Mouse (Mus musculus): ENCODE measurements at regions not wholly inside any gene's neighbourhood (a gene's known extent, or its start where the extent isn't known, plus 50 kb on each side); places are given as distances from the start of the nearest gene placed in this dataset.
A peak's percentile ranks its signal among the peaks of the same experiment; 100 is the strongest.

- Histone ChIP-seq H3K4me2 (ENCODE audit: low read depth, low read length) (no peak overlapping the region), H3K9me3 (ENCODE audit: control insufficient read depth, low read length) (no peaks in the 10 kb centered on the region), H3K4me3 (ENCODE audit: low read length) (no peak overlapping the region), H3K9ac (ENCODE audit: low read length) (no peak overlapping the region), H3K4me1 (replicated peaks; ENCODE audit: control insufficient read depth, insufficient read depth, low read length) (peaks cover 5% of the 10 kb centered on the region; the same call in 1 of the 2 replicates), H3K27ac (ENCODE audit: low read length) (peak overlapping the region; percentile 13; the same call in 1 of the 2 replicates), H3K36me3 (ENCODE audit: control insufficient read depth, insufficient read depth, low read length) (no peaks in the 10 kb centered on the region), H3K27me3 (ENCODE audit: control insufficient read depth, insufficient read depth, low read depth, low read length) (no peaks in the 10 kb centered on the region)
- ATAC-seq (ENCODE audit: low read depth) = peak; percentile 84
- 25% methylated on average over 6 of the region's 6 CpGs for WGBS
Observed at GRCm38 (mm10) chr16:31533196-31533777, 111.2 kb downstream of the Bdh1 start.

- Histone ChIP-seq H3K27me3 (ENCODE audit: control insufficient read depth, insufficient read depth, low read depth, low read length) (no peaks in the 10 kb centered on the region), H3K27ac (ENCODE audit: low read length) (no peak overlapping the region), H3K9me3 (ENCODE audit: control insufficient read depth, low read length) (no peaks in the 10 kb centered on the region), H3K9ac (ENCODE audit: low read length) (no peak overlapping the region), H3K4me3 (ENCODE audit: low read length) (no peak overlapping the region), H3K4me2 (ENCODE audit: low read depth, low read length) (no peak overlapping the region), H3K36me3 (ENCODE audit: control insufficient read depth, insufficient read depth, low read length) (no peaks in the 10 kb centered on the region), H3K4me1 (replicated peaks; ENCODE audit: control insufficient read depth, insufficient read depth, low read length) (peaks cover 5% of the 10 kb centered on the region; the same call in 1 of the 2 replicates)
- WGBS = 29% methylated on average over 4 of the region's 4 CpGs
- no peak for ATAC-seq (ENCODE audit: low read depth)
Observed at GRCm38 (mm10) chr16:31534923-31535523, 112.9 kb downstream of the Bdh1 start.

DNA sequence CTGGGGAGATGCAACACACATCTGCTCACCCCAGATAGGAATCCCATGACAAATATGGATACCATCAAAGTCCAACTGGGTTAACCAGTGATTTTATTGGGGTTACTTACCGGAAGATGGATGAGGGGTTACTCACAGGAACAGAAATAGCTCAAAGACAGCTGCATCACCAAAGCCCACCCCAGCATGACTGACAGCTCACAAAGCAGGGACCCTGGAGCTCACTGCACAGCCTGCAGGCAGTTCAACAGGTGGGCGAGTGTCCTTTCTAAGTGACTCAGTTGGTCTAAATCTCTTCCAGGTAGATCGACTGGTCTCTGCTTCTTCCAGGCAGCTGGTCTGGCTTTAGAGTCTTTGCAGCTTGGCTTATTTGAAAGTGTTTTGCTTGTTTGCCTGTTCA, 114.2 kb downstream of the Bdh1 start:
- Histone ChIP-seq H3K27ac (ENCODE audit: low read length) (no peak overlapping the region), H3K9ac (ENCODE audit: low read length) (no peak overlapping the region), H3K4me2 (ENCODE audit: low read depth, low read length) (no peak overlapping the region), H3K4me1 (replicated peaks; ENCODE audit: control insufficient read depth, insufficient read depth, low read length) (peaks cover 5% of the 10 kb centered on the region; the same call in 1 of the 2 replicates), H3K9me3 (ENCODE audit: control insufficient read depth, low read length) (no peaks in the 10 kb centered on the region), H3K36me3 (ENCODE audit: control insufficient read depth, insufficient read depth, low read length) (no peaks in the 10 kb centered on the region), H3K4me3 (ENCODE audit: low read length) (no peak overlapping the region), H3K27me3 (ENCODE audit: control insufficient read depth, insufficient read depth, low read depth, low read length) (no peaks in the 10 kb centered on the region)
- 84% methylated on average over 3 of the region's 3 CpGs for WGBS
- no peak for ATAC-seq (ENCODE audit: low read depth)

DNA sequence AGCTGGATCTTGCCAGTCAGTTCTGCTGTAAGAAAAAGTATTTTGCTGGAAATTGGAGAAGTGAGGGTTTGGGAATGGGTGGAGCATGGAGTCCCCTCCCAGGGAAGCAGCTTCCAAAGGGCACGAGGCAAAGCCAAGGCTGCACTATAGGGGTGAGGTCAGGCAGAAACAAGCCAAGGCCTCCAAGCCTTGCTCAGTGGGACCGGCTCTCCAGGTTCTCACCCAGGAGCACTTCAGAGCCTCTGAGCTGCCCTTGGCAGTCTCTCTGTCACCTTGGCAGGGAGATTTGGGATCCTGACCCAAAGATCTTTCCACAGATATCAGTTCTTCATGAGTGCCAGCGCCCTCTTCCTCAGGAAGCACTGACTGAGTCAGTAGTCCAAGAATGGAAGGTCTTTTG, 116.5 kb downstream of the Bdh1 start:
- no peaks in the 10 kb centered on the region for H3K36me3 ChIP-seq (ENCODE audit: control insufficient read depth, insufficient read depth, low read length)
- no peaks in the 10 kb centered on the region for H3K27me3 ChIP-seq (ENCODE audit: control insufficient read depth, insufficient read depth, low read depth, low read length)
- no peak overlapping the region for H3K9ac ChIP-seq (ENCODE audit: low read length)
- ATAC-seq (ENCODE audit: low read depth) = no peak
- 71% methylated on average over 3 of the region's 3 CpGs for WGBS
- H3K4me2 ChIP-seq (ENCODE audit: low read depth, low read length) = no peak overlapping the region
- H3K4me1 ChIP-seq (replicated peaks; ENCODE audit: control insufficient read depth, insufficient read depth, low read length) = peaks cover 5% of the 10 kb centered on the region; the same call in 1 of the 2 replicates
- no peak overlapping the region for H3K27ac ChIP-seq (ENCODE audit: low read length)
- H3K4me3 ChIP-seq (ENCODE audit: low read length) = no peak overlapping the region
- no peaks in the 10 kb centered on the region for H3K9me3 ChIP-seq (ENCODE audit: control insufficient read depth, low read length)

DNA sequence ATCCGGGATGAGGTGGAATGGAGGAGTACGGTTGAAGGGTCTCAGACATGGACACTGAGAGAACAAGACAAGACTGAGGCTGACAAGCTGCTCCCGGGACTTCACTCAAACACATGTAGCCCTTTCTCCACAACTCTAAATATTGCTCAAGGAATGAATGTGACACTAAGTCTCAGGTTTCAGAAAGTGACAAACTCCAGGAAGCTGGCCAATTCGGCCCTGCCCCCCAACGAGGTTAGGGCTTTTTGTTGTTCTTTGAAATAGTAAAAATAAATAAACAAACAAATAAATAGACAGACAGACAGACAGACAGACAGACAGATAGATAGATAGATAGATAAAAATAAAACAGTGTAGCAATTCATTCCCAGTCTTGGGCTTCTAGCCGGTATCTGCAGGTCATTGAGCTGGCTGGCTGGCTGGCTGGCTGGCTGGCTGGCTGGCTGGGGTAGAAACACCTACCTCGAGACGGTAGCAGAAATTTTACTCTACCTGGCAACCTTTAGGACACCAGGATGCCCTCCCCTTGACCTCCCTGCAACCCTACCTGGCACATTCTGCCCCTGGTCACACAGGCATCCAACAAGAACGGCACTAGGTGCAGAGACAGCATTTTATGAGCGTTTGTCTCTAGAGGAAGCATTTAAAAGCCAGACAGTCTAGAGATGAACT, 119.6 kb upstream of the Dlg1 start:
- H3K9ac ChIP-seq (ENCODE audit: low read length) = no peak overlapping the region
- H3K27ac ChIP-seq (ENCODE audit: low read length) = no peak overlapping the region
- no peaks in the 10 kb centered on the region; the same call in 1 of the 2 replicates for H3K4me1 ChIP-seq (replicated peaks; ENCODE audit: control insufficient read depth, insufficient read depth, low read length)
- ATAC-seq (ENCODE audit: low read depth) = no peak
- no peaks in the 10 kb centered on the region for H3K9me3 ChIP-seq (ENCODE audit: control insufficient read depth, low read length)
- H3K4me2 ChIP-seq (ENCODE audit: low read depth, low read length) = no peak overlapping the region
- H3K4me3 ChIP-seq (ENCODE audit: low read length) = no peak overlapping the region
- 44% methylated on average over 10 of the region's 10 CpGs for WGBS
- H3K36me3 ChIP-seq (ENCODE audit: control insufficient read depth, insufficient read depth, low read length) = no peaks in the 10 kb centered on the region
- H3K27me3 ChIP-seq (ENCODE audit: control insufficient read depth, insufficient read depth, low read depth, low read length) = peaks cover 3% of the 10 kb centered on the region; the same call in 1 of the 2 replicates

- peak; percentile 36; the same call in 1 of the 2 replicates for ATAC-seq (ENCODE audit: low read depth)
- Histone ChIP-seq H3K9me3 (ENCODE audit: control insufficient read depth, low read length) (no peaks in the 10 kb centered on the region), H3K27ac (ENCODE audit: low read length) (no peak overlapping the region), H3K4me1 (replicated peaks; ENCODE audit: control insufficient read depth, insufficient read depth, low read length) (peaks cover 3% of the 10 kb centered on the region), H3K9ac (ENCODE audit: low read length) (peak overlapping the region; percentile 56), H3K27me3 (ENCODE audit: control insufficient read depth, insufficient read depth, low read depth, low read length) (peaks cover 3% of the 10 kb centered on the region; the same call in 1 of the 2 replicates), H3K36me3 (ENCODE audit: control insufficient read depth, insufficient read depth, low read length) (no peaks in the 10 kb centered on the region), H3K4me3 (ENCODE audit: low read length) (peak overlapping the region; percentile 33), H3K4me2 (ENCODE audit: low read depth, low read length) (peak overlapping the region; percentile 47)
- 6% methylated on average over 18 of the region's 18 CpGs for WGBS
Observed at GRCm38 (mm10) chr16:31546062-31546827, 117.0 kb upstream of the Dlg1 start.

DNA sequence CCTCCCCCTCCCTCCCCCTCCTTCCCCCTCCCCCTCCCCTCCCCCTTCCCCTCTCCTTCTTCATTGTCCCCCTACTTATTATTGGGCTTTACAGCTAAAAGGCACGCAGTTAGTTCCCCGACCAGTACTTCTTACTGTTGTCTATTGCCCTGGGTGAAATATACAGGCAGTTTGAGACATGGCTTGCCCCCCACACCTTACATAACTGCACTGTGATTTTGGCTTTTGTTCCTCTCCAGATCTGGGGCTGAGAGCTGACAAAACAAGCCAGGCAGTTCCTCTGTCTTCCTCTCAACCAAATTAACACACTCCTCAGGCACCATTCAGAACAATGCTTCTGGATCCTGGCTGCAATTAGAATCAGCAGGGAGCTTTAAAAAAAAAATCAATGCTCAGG, 116.4 kb upstream of the Dlg1 start:
- WGBS = 15% methylated on average over 2 of the region's 2 CpGs
- Histone ChIP-seq H3K9me3 (ENCODE audit: control insufficient read depth, low read length) (no peaks in the 10 kb centered on the region), H3K27ac (ENCODE audit: low read length) (no peak overlapping the region), H3K27me3 (ENCODE audit: control insufficient read depth, insufficient read depth, low read depth, low read length) (peaks cover 3% of the 10 kb centered on the region; the same call in 1 of the 2 replicates), H3K9ac (ENCODE audit: low read length) (no peak overlapping the region), H3K36me3 (ENCODE audit: control insufficient read depth, insufficient read depth, low read length) (no peaks in the 10 kb centered on the region), H3K4me1 (replicated peaks; ENCODE audit: control insufficient read depth, insufficient read depth, low read length) (peaks cover 9% of the 10 kb centered on the region), H3K4me2 (ENCODE audit: low read depth, low read length) (no peak overlapping the region), H3K4me3 (ENCODE audit: low read length) (no peak overlapping the region)
- no peak for ATAC-seq (ENCODE audit: low read depth)

GRCm38 (mm10) chr16:31547391-31547790, 115.9 kb upstream of the Dlg1 start:
- peaks cover 12% of the 10 kb centered on the region for H3K4me1 ChIP-seq (replicated peaks; ENCODE audit: control insufficient read depth, insufficient read depth, low read length)
- H3K27me3 ChIP-seq (ENCODE audit: control insufficient read depth, insufficient read depth, low read depth, low read length) = peaks cover 3% of the 10 kb centered on the region; the same call in 1 of the 2 replicates
- H3K27ac ChIP-seq (ENCODE audit: low read length) = no peak overlapping the region
- WGBS = 68% methylated on average over 10 of the region's 10 CpGs
- no peak overlapping the region for H3K9ac ChIP-seq (ENCODE audit: low read length)
- H3K4me2 ChIP-seq (ENCODE audit: low read depth, low read length) = no peak overlapping the region
- H3K9me3 ChIP-seq (ENCODE audit: control insufficient read depth, low read length) = no peaks in the 10 kb centered on the region
- ATAC-seq (ENCODE audit: low read depth) = no peak
- H3K4me3 ChIP-seq (ENCODE audit: low read length) = no peak overlapping the region
- no peaks in the 10 kb centered on the region for H3K36me3 ChIP-seq (ENCODE audit: control insufficient read depth, insufficient read depth, low read length)

- H3K4me2 ChIP-seq (ENCODE audit: low read depth, low read length) = no peak overlapping the region
- no peaks in the 10 kb centered on the region for H3K9me3 ChIP-seq (ENCODE audit: control insufficient read depth, low read length)
- H3K27me3 ChIP-seq (ENCODE audit: control insufficient read depth, insufficient read depth, low read depth, low read length) = peaks cover 3% of the 10 kb centered on the region; the same call in 1 of the 2 replicates
- WGBS = 59% methylated on average over 5 of the region's 5 CpGs
- H3K4me3 ChIP-seq (ENCODE audit: low read length) = no peak overlapping the region
- ATAC-seq (ENCODE audit: low read depth) = no peak
- no peak overlapping the region for H3K27ac ChIP-seq (ENCODE audit: low read length)
- no peak overlapping the region for H3K9ac ChIP-seq (ENCODE audit: low read length)
- peaks cover 12% of the 10 kb centered on the region for H3K4me1 ChIP-seq (replicated peaks; ENCODE audit: control insufficient read depth, insufficient read depth, low read length)
- no peaks in the 10 kb centered on the region for H3K36me3 ChIP-seq (ENCODE audit: control insufficient read depth, insufficient read depth, low read length)
Observed at GRCm38 (mm10) chr16:31549975-31550374, 113.3 kb upstream of the Dlg1 start.

Data from lung, embryonic 16.5 days (tissue).